Mouse (Mus musculus) hindbrain, embryonic 11.5 days (tissue): ENCODE data around the gene Trim2. TPM values are rescaled to one million over a fixed set of nuclear protein-coding genes. Genes with fewer than 3 reads are reported as not detected.

Experiments used
- ATAC-seq: fragments of 200-750 bp; cut with Nextera tagmentation; 2 replicates; pipeline ENCODE4 v1.8.0; 2017; ENCODE audit warnings: mild to moderate bottlenecking, moderate TSS enrichment, moderate library complexity; ENCODE audit not compliant: low FRiP score
- DNase-seq: peaks from one replicate; pipeline ENCODE4 v3.0.0-alpha.2; 2015; ENCODE audit warnings: low spot score
- H3K27ac ChIP-seq: fragments of 300-500 bp; sonication (generic); 2 replicates; pipeline ENCODE4 v1.5.1; 2014; ENCODE audit warnings: mild to moderate bottlenecking, low read depth, low read length
- H3K27me3 ChIP-seq: fragments of 300-500 bp; sonication (generic); 2 replicates; pipeline ENCODE4 v1.6.1; 2014; ENCODE audit warnings: mild to moderate bottlenecking, low read length, moderate library complexity, mixed read lengths; ENCODE audit not compliant: control insufficient read depth, insufficient read depth
- H3K36me3 ChIP-seq: fragments of 300-500 bp; sonication (generic); 2 replicates; pipeline ENCODE4 v1.6.1; 2014; ENCODE audit warnings: mild to moderate bottlenecking, low read length, moderate library complexity, mixed read lengths; ENCODE audit not compliant: control insufficient read depth, insufficient read depth
- H3K4me1 ChIP-seq: fragments of 300-500 bp; sonication (generic); replicated peaks from 2 replicates; pipeline ENCODE4 v1.6.1; 2014; ENCODE audit warnings: low read length, mixed read lengths; ENCODE audit not compliant: control insufficient read depth, insufficient read depth
- H3K4me2 ChIP-seq: fragments of 300-500 bp; sonication (generic); replicated peaks from 2 replicates; pipeline ENCODE4 v1.6.1; 2014; ENCODE audit warnings: mild to moderate bottlenecking, low read depth, low read length
- H3K4me3 ChIP-seq: fragments of 300-500 bp; sonication (generic); 2 replicates; pipeline ENCODE4 v1.5.1; 2014; ENCODE audit warnings: low read depth, low read length
- H3K9ac ChIP-seq: fragments of 300-500 bp; sonication (generic); 2 replicates; pipeline ENCODE4 v1.6.1; 2014; ENCODE audit warnings: low read depth, low read length
- H3K9me3 ChIP-seq: fragments of 300-500 bp; sonication (generic); 2 replicates; pipeline ENCODE4 v1.6.1; 2016; ENCODE audit warnings: low read length; ENCODE audit not compliant: control insufficient read depth
- WGBS: fragments of 180-500 bp; shearing (Covaris S2); extraction: QIAGEN DNeasy Blood & Tissue Kit; methylation state at CpG from one replicate; pipeline ENCODE4 v1.1.7; 2014; 5-methylcytosine and 5-hydroxymethylcytosine counted together
- polyA plus RNA-seq: library from polyadenylated mRNA; unstranded; fragments of >200 nt; fragmentation: Nextera tagmentation; extraction: Ambion mirVana; gene quantifications from 2 replicates; pipeline ENCODE4 v1.2.1, GENCODE M21; 2014

Gene Trim2
- 104 and 109 TPM in 2 replicates for polyA plus RNA-seq

DNA sequence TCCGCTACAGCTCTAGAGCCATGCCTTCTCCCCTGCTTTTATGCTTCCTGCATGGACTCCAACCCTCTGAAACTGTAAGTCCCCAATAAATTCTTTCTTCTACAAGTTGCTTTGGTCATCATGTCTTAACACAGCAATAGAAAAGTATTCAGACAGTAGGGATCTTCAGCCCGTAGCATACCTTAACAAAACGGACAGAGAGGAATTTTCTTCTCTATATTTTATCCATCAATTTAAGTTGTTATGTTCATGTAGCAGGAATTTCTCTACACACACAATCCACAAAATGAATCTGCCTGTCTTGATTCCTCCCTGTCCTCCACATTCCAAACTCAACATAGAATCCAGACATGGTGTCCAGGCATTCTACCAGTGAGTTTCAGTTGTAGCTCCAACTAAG is at the start of gene Trim2:
Trim2 (minus strand) TSS at position 101 of the 400 bp plus-strand sequence.
- Histone ChIP-seq H3K27me3 (peaks cover 2% of the 10 kb centered on the region; the same call in 1 of the 2 replicates), H3K4me1 (peaks cover 4% of the 10 kb centered on the region), H3K27ac (peak within 1 kb of the TSS; percentile 58; the same call in 1 of the 2 replicates), H3K4me3 (no peak within 1 kb of the TSS), H3K9ac (no peak within 1 kb of the TSS), H3K9me3 (no peaks in the 10 kb centered on the region), H3K4me2 (peak within 1 kb of the TSS; percentile 71), H3K36me3 (no peaks in the 10 kb centered on the region)
- ATAC-seq, result no peak
- WGBS, result 94% methylated on average over 3 of the region's 3 CpGs
- DNase-seq, result no peak

DNA sequence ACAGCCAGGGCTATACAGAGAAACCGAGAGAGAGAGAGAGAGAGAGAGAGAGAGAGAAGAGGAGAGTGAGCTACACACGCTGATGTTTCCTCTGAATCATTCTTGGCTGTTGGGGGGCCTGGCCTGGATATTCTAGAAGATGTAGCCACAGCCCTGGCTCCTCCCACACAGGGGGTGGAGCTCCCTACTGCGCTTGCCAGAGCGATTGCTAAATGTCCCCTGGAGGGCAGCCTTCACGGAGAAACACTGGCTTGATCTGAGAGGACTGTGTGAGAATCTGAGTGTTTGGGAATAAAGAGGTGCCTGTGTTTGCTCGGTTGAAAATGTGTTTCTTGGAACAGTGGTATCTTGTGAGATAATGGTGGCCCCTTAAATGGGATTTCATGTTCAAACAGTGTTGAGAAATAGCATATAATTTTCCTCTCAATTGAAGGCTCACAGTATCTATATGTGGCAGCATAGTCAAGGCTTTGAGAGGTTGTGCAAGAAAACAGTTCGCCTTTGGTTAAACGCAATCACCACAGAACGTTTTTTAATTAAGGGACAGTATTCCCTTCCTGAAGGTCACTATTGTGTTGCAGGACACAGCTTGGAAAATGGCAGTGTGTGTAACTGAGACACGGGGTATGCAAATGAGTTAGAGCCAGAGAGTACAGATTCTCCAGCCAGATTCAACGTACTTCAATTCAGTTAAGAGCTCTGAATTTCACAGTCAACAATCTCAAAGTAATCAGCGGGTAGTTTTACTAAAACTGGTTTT is 49.4 kb upstream of the Trim2 start:
- WGBS, result 57% methylated on average over 12 of the region's 12 CpGs
- Histone ChIP-seq H3K4me2 (no peak overlapping the region), H3K36me3 (no peaks in the 10 kb centered on the region), H3K4me1 (no peaks in the 10 kb centered on the region), H3K9ac (no peak overlapping the region), H3K4me3 (no peak overlapping the region), H3K27ac (no peak overlapping the region), H3K27me3 (no peaks in the 10 kb centered on the region), H3K9me3 (no peaks in the 10 kb centered on the region)
- peak; percentile 33 for DNase-seq
- ATAC-seq, result no peak

DNA sequence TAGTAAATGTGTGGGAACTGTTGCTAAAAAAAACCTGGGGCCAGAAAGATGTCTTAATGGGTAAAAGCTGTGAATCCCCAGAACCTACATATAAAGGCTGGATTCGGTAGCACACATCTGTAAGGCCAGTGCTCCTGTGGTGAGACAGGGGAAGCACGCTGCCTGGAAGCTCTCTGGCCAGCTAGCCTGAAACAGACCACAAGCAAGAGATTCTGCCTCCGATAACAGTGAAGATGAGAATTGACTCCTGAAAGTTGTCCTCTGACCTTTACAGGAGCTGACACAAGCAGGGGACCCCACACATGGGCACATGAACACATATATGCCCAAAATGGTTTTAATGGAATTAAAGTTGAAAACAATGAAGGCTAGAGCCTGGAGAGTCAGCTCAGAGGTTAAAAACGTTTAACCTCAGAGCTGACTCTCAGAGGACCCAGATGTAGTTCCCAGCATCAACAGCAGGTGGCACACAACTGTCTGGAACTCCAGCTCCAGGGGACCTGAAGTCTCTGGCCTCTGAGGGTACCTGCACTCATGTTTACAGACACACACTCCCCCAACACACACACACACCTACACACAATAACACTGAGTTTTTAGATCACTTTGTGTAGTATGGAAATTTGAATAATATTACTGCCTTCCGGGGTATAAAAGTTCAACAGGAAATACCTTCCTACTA is 45.8 kb upstream of the Trim2 start:
- ATAC-seq (no peak), DNase-seq (peak; percentile 85)
- Histone ChIP-seq H3K4me3 (no peak overlapping the region), H3K27me3 (no peaks in the 10 kb centered on the region), H3K4me1 (no peaks in the 10 kb centered on the region), H3K36me3 (no peaks in the 10 kb centered on the region), H3K4me2 (no peak overlapping the region), H3K9me3 (no peaks in the 10 kb centered on the region), H3K9ac (no peak overlapping the region), H3K27ac (no peak overlapping the region)
- WGBS, result 41% methylated on average over 5 of the region's 5 CpGs

DNA sequence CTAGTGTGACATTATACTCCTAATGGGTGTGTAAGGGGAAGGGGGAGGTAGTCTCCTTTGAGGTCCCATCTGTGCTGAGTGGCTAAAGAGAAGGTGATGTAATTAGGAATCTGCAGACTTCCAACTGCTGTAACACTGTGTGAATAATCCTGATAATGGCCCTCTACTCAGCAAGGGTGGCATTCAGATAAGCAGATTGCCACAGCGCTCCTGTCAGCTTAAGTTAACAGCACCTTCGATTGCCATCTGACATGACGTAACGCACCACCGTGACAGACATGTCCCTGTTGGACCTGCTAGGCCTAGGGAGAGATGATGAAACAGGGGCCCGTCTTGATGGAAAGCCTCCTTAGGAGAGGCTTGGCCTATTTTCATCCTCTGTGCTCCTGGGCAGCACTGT is 43.6 kb upstream of the Trim2 start:
- H3K27me3 ChIP-seq, result no peaks in the 10 kb centered on the region
- ATAC-seq (no peak), DNase-seq (no peak)
- no peak overlapping the region for H3K4me3 ChIP-seq
- no peak overlapping the region for H3K27ac ChIP-seq
- no peaks in the 10 kb centered on the region for H3K4me1 ChIP-seq
- no peaks in the 10 kb centered on the region for H3K9me3 ChIP-seq
- no peak overlapping the region for H3K9ac ChIP-seq
- no peaks in the 10 kb centered on the region for H3K36me3 ChIP-seq
- no peak overlapping the region for H3K4me2 ChIP-seq
- WGBS, result 91% methylated on average over 6 of the region's 6 CpGs

DNA sequence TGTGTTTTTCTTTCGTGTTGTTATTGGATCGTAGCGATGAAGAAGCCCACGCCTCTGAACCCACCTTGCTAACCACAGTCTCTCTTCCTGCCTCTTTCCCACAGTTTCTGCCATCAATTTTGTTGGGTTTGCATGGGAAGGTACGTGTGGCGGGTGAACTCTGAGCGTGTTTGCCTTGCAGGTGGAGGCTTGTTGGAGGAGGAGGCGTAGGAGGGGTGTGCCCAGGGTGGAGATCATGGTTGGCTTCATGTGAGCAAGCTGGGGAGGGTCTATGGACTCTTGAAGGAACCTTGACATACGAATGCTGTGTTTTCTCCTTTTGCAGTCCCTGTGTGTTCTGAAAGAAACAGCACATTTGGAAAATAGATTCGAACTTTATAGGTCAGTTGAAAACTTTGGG is 43.1 kb upstream of the Trim2 start:
- Histone ChIP-seq H3K27ac (no peak overlapping the region), H3K27me3 (no peaks in the 10 kb centered on the region), H3K9ac (no peak overlapping the region), H3K4me1 (no peaks in the 10 kb centered on the region), H3K4me3 (no peak overlapping the region), H3K36me3 (no peaks in the 10 kb centered on the region), H3K4me2 (no peak overlapping the region), H3K9me3 (no peaks in the 10 kb centered on the region)
- 92% methylated on average over 10 of the region's 10 CpGs for WGBS
- no peak for DNase-seq
- ATAC-seq, result no peak

DNA sequence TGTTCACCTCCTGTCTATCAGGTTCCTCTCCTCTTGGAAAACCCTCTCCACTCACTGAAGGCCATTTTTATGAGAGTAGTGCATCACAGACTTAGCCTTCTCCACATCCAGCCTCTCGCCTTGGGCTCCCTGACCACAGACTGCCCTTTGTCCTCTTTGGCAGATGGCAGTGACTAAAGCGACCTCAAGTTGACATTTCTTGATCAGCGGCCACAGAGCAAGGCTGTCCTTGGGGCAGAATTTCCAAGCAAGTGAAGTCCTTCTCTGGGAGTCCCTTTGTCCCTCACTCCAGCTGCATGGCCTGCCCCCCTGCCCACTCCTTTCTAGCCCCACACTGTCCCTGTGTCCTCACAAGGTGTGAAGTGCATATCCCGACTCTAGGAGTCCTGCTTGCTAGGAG is 40.7 kb upstream of the Trim2 start:
- Histone ChIP-seq H3K36me3 (no peaks in the 10 kb centered on the region), H3K4me1 (no peaks in the 10 kb centered on the region), H3K27me3 (no peaks in the 10 kb centered on the region), H3K27ac (no peak overlapping the region), H3K9me3 (no peaks in the 10 kb centered on the region), H3K4me3 (no peak overlapping the region), H3K4me2 (no peak overlapping the region), H3K9ac (no peak overlapping the region)
- WGBS, result 59% methylated on average over 4 of the region's 4 CpGs
- no peak for ATAC-seq
- no peak for DNase-seq

DNA sequence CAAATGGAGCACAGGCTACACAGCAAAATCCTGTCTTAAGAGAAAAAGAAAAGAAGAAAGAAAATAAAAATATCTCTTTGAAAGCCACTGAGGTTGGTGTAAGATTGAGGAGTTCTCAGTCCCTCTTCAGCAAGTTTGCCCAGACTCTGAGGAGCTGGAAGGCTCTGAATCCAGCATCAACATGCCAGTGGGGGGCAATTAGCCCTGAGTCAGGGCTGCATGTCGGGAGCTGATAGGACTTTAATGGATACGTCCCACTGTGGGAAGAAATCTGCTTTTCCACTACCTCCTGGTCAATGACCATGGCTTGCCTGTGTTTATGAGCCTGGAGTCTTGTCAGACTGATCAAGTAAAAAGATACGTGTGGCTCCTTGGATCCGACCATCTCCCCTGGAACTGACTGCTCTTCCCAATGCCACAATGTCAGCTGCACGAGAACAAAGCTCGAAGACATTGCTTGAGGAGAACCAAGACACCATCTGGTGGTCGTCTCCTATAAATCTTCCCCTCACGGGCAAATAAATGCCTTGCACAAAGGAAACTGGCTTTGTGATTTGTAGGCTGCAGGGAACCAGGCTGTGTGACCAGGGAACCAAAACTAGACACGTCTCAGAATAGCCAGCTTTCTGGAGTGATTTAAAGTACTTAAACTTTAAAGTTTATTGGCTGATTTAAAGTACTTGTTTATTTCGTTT is 39.9 kb upstream of the Trim2 start:
- Histone ChIP-seq H3K4me3 (no peak overlapping the region), H3K36me3 (no peaks in the 10 kb centered on the region), H3K9me3 (no peaks in the 10 kb centered on the region), H3K9ac (no peak overlapping the region), H3K4me2 (no peak overlapping the region), H3K4me1 (no peaks in the 10 kb centered on the region), H3K27me3 (no peaks in the 10 kb centered on the region), H3K27ac (no peak overlapping the region)
- ATAC-seq (no peak), DNase-seq (peak; percentile 50)
- WGBS, result 22% methylated on average over 10 of the region's 10 CpGs

DNA sequence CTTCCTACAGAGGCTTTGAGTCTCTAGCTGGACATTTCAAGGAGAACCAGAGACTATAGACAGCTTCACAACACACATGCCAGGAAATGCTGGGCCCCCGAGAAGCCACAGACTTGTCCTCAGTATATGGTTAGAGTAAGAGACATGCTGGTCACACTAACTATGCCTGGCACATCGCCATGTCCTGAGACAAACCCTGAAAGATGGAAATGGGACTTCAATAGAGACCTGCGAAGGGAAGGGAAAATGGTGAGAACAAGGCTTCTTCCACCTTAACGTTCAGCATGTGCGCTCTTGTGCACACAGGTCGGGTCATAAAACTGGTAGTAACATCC is 38.9 kb upstream of the Trim2 start:
- 48% methylated on average over 6 of the region's 6 CpGs for WGBS
- ATAC-seq (peak; percentile 23; the same call in 1 of the 2 replicates), DNase-seq (no peak)
- no peaks in the 10 kb centered on the region for H3K9me3 ChIP-seq
- H3K36me3 ChIP-seq, result no peaks in the 10 kb centered on the region
- no peak overlapping the region; the same call in 1 of the 2 replicates for H3K4me3 ChIP-seq
- H3K9ac ChIP-seq, result no peak overlapping the region
- no peak overlapping the region for H3K27ac ChIP-seq
- no peaks in the 10 kb centered on the region for H3K4me1 ChIP-seq
- H3K4me2 ChIP-seq, result peak overlapping the region; percentile 62; the same call in 1 of the 2 replicates
- H3K27me3 ChIP-seq, result no peaks in the 10 kb centered on the region
